Mouse (Mus musculus): ENCODE data around the gene Fth1.
A peak's percentile ranks its signal among the peaks of the same experiment; 100 is the strongest.

The Fth1 gene

GRCm38 (mm10) chr19:9992011-9992958 lies 11.9 kb downstream of the Fth1 start:
- no peak for DNase-seq

- DNase-seq = peak; percentile 93 to 95
Measured at GRCm38 (mm10) chr19:9993036-9993656, 12.7 kb downstream of the Fth1 start.

GRCm38 (mm10) chr19:9997204-9998062 lies 17.0 kb downstream of the Fth1 start:
- DNase-seq = no peak

- no peak for DNase-seq
Measured at GRCm38 (mm10) chr19:9998063-9998416, 17.6 kb downstream of the Fth1 start.

GRCm38 (mm10) chr19:9998736-9999486 lies 18.5 kb downstream of the Fth1 start:
- no peak for DNase-seq

GRCm38 (mm10) chr19:10000330-10000729 lies 19.9 kb downstream of the Fth1 start:
- peak in 1 of 2 experiments; percentile 57 for DNase-seq

- DNase-seq = no peak
Measured at GRCm38 (mm10) chr19:10001206-10001969, 21.0 kb downstream of the Fth1 start, which contains the start of the genes Best1 and Rab3il1. Gene Best1, minus strand, starts transcription at chr19:10001633. Gene Rab3il1, plus strand, starts transcription at chr19:10001669.

- no peak for DNase-seq
Measured at GRCm38 (mm10) chr19:10003696-10004095, 23.3 kb downstream of the Fth1 start.

- DNase-seq = peak in 1 of 2 experiments; percentile 43
Measured at GRCm38 (mm10) chr19:10011408-10011807, 31.0 kb downstream of the Fth1 start.

- DNase-seq = peak; percentile 54 to 79
Measured at GRCm38 (mm10) chr19:10012827-10013278, 32.5 kb downstream of the Fth1 start.

- DNase-seq = no peak
Measured at GRCm38 (mm10) chr19:10013348-10013747, 33.0 kb downstream of the Fth1 start.

GRCm38 (mm10) chr19:10013913-10014312 lies 33.5 kb downstream of the Fth1 start:
- DNase-seq = peak in 1 of 2 experiments; percentile 42

GRCm38 (mm10) chr19:10014824-10015223 lies 34.4 kb downstream of the Fth1 start:
- DNase-seq = no peak

GRCm38 (mm10) chr19:10015442-10015841 lies 35.0 kb downstream of the Fth1 start:
- DNase-seq = no peak

GRCm38 (mm10) chr19:10016151-10016550 lies 35.8 kb downstream of the Fth1 start:
- DNase-seq = no peak

GRCm38 (mm10) chr19:10017637-10018526 lies 37.5 kb downstream of the Fth1 start:
- DNase-seq = peak; percentile 94 to 97

GRCm38 (mm10) chr19:10018527-10018818 lies 38.1 kb downstream of the Fth1 start:
- DNase-seq = no peak

GRCm38 (mm10) chr19:10019214-10019760 lies 38.9 kb downstream of the Fth1 start:
- peak in 1 of 2 experiments; percentile 21 for DNase-seq

GRCm38 (mm10) chr19:10021981-10022380 lies 41.6 kb downstream of the Fth1 start:
- no peak for DNase-seq

Measured in lung, postnatal 4 days (tissue).